Mouse (Mus musculus) brain, embryonic 14.5 days (tissue): ENCODE results near the gene Lhpp. TPM values are rescaled to one million over a fixed set of nuclear protein-coding genes. Genes with fewer than 3 reads are reported as not detected.

Experiments
- DNase-seq: peaks from one replicate; pipeline ENCODE4 v3.0.0-alpha.2; 2011; ENCODE audit warnings: low read depth
- CTCF ChIP-seq: fragments of 200-500 bp; IDR thresholded peaks from 2 replicates; pipeline ENCODE4 v1.5.1; 2012; ENCODE audit warnings: inconsistent platforms, mild to moderate bottlenecking, moderate library complexity, borderline replicate concordance; ENCODE audit not compliant: insufficient read depth, insufficient read length; ENCODE audit errors: extremely low read depth
- POLR2A ChIP-seq: fragments of 200-500 bp; IDR thresholded peaks from 2 replicates; pipeline ENCODE4 v1.6.1; 2012; ENCODE audit warnings: mild to moderate bottlenecking, inconsistent platforms, borderline replicate concordance; ENCODE audit not compliant: poor library complexity, insufficient read depth, insufficient read length, severe bottlenecking; ENCODE audit errors: extremely low read depth
- polyA plus RNA-seq: library from polyadenylated mRNA; depleted of rRNA; stranded (reverse); fragments of >200 nt; gene quantifications from 2 replicates; pipeline ENCODE4 v1.2.3, GENCODE M21; 2012; rRNA removed

The Lhpp gene
- polyA plus RNA-seq, 1 experiment: 33.8 TPM

- TF ChIP-seq CTCF (no peak), POLR2A (no peak)
- no peak for DNase-seq
These were observed 128.4 kb downstream of the Lhpp start for GRCm38 (mm10) chr7:132738844-132739243.

GRCm38 (mm10) chr7:132739829-132740228, 129.4 kb downstream of the Lhpp start:
- TF ChIP-seq POLR2A (no peak), CTCF (no peak)
- DNase-seq: no peak

GRCm38 (mm10) chr7:132742912-132743311, 132.5 kb downstream of the Lhpp start:
- TF ChIP-seq CTCF (no peak), POLR2A (no peak)
- no peak for DNase-seq

GRCm38 (mm10) chr7:132747096-132747495, 136.7 kb downstream of the Lhpp start:
- no peak for TF ChIP-seq CTCF
- no peak for TF ChIP-seq POLR2A
- no peak for DNase-seq

DNA sequence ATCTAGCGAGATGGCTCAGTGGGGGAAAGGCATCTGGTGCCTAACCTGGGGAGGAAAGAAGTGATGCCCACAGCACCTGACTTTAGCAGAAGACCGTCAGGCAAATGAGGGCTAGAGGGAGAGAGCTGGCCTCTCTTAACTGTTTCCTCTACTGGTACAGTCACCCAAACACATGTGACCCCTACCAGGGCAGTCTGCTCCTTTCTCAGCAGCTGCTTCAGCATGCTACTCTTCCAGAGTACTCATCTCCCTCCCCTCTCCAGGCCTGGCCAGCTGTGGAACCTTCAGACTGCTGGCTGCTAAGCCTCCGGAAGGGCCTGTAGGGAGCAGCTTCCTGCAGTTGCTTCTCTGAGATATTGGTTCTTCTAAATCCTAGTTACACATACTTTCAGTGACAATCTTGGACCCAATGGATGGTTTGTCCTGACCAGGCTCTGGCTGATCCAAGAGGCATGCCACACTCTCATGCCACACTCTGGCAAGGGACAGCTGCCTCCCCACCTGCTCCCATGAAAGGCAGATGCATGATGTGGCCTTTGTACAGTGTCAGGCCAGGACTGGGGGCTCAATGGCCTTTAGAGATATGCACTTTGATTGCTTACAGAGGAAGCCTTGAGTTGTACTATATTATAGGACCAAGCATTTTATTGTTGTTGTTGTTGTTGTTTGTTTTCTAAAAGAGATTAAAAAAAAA, 137.8 kb downstream of the Lhpp start:
- TF ChIP-seq POLR2A: no peak
- TF ChIP-seq CTCF: no peak
- DNase-seq: no peak

GRCm38 (mm10) chr7:132749504-132749903, 139.1 kb downstream of the Lhpp start:
- no peak for TF ChIP-seq CTCF
- no peak for DNase-seq

GRCm38 (mm10) chr7:132751716-132752115, 141.3 kb downstream of the Lhpp start:
- TF ChIP-seq CTCF: no peak
- no peak for TF ChIP-seq POLR2A

GRCm38 (mm10) chr7:132753518-132754388, 143.3 kb downstream of the Lhpp start:
- peak; percentile 69 for DNase-seq
- TF ChIP-seq POLR2A (no peak), CTCF (no peak)

More at GRCm38 (mm10) chr7:132751716-132752115, 141.3 kb downstream of the Lhpp start:
- no peak for DNase-seq

GRCm38 (mm10) chr7:132754389-132754750, 143.9 kb downstream of the Lhpp start:
- TF ChIP-seq CTCF (no peak), POLR2A (no peak)
- peak; percentile 38 for DNase-seq

Other genes starting within 250 kb of the Lhpp start
- 59.2 and 63.8 TPM in 2 replicates for gene Oat, start 34.2 kb upstream of the Lhpp start, polyA plus RNA-seq
- 0.43 and 0.88 TPM in 2 replicates for gene Nkx1-2, start 11.0 kb upstream of the Lhpp start, polyA plus RNA-seq
- gene Fam53b, start 203.2 kb downstream of the Lhpp start, polyA plus RNA-seq: 14.8 and 16.1 TPM in 2 replicates
- 54.4 and 61.7 TPM in 2 replicates for gene Eef1akmt2, start 242.0 kb downstream of the Lhpp start, polyA plus RNA-seq
- 23.0 and 26.6 TPM in 2 replicates for gene Abraxas2, start 248.6 kb downstream of the Lhpp start, polyA plus RNA-seq